In genomic region chr7:27361283-27361946, GRCm38 (mm10) we compare ENCODE assay signal across 7 mouse cellular contexts. TPM values are rescaled to one million over a fixed set of nuclear protein-coding genes. Genes with fewer than 3 reads are reported as not detected.
A peak's percentile ranks its signal among the peaks of the same experiment; 100 is the strongest.
DNase-seq lines count a peak whose midpoint lies in the region; ATAC-seq lines count a peak whose summit lies in the region.

No protein-coding gene starts in this region.

- H3K9ac ChIP-seq in intestine, embryonic 14.5 days (ENCODE audit: low read length): peak overlapping the region; percentile 44

- peaks cover 10% of the 10 kb centered on the region for H3K4me1 ChIP-seq in intestine, embryonic 14.5 days (replicated peaks; ENCODE audit: control insufficient read depth, insufficient read depth, low read length)
- H3K4me1 ChIP-seq in midbrain, embryonic 10.5 days: peaks cover 37% of the 10 kb centered on the region

- H3K9me3 ChIP-seq in intestine, embryonic 14.5 days (ENCODE audit: control insufficient read depth, low read length): no peaks in the 10 kb centered on the region
- no peaks in the 10 kb centered on the region for H3K9me3 ChIP-seq in midbrain, embryonic 10.5 days (replicated peaks)

- ATAC-seq in intestine, embryonic 14.5 days (replicated peaks; ENCODE audit: low FRiP score, low TSS enrichment, low read depth): peak; percentile 94

- peak overlapping the region; percentile 76 for H3K4me2 ChIP-seq in intestine, embryonic 14.5 days (ENCODE audit: low read length)

- under 1% methylated on average over 52 of the region's 52 CpGs for WGBS in intestine, embryonic 14.5 days
- WGBS in midbrain, embryonic 10.5 days: under 1% methylated on average over 52 of the region's 52 CpGs

- H3K27ac ChIP-seq in intestine, embryonic 14.5 days (ENCODE audit: low read depth): no peak overlapping the region
- H3K27ac ChIP-seq in midbrain, embryonic 10.5 days (replicated peaks): peak overlapping the region; percentile 82

- DNase-seq in adrenal gland, adult 18-20 months (ENCODE audit: low spot score in 2 of 2): peak; percentile 95 to 96
- peak; percentile 100 for DNase-seq in embryo, embryonic 11 days
- peak; percentile 98 for DNase-seq in gastrocnemius, postnatal 25 days
- peak; percentile 97 for DNase-seq in intestine, embryonic 14.5 days (ENCODE audit: low spot score)
- DNase-seq in left cerebral cortex, postnatal 14 days (ENCODE audit: low spot score in 2 of 2): peak; percentile 99 to 100
- DNase-seq in midbrain, embryonic 10.5 days (ENCODE audit: low spot score): peak; percentile 100
- DNase-seq in right cerebral cortex, postnatal 4 days: peak; percentile 100

- no peaks in the 10 kb centered on the region for H3K36me3 ChIP-seq in intestine, embryonic 14.5 days (ENCODE audit: control insufficient read depth, insufficient read depth, low read length)
- H3K36me3 ChIP-seq in midbrain, embryonic 10.5 days: no peaks in the 10 kb centered on the region

- peaks cover 34% of the 10 kb centered on the region for H3K27me3 ChIP-seq in intestine, embryonic 14.5 days (replicated peaks; ENCODE audit: control insufficient read depth, insufficient read depth, low read length)
- peaks cover 81% of the 10 kb centered on the region for H3K27me3 ChIP-seq in midbrain, embryonic 10.5 days (ENCODE audit: low read depth, poor library complexity, severe bottlenecking)

- H3K4me3 ChIP-seq in intestine, embryonic 14.5 days (ENCODE audit: low read depth, low read length): peak overlapping the region; percentile 45
- peak overlapping the region; percentile 62 for H3K4me3 ChIP-seq in midbrain, embryonic 10.5 days

- intact Hi-C loops in left cerebral cortex, postnatal 14 days (cut with DNase I): no loop called here

RNA-seq across cellular contexts. Expression of gene Gm20479, which starts 4.2 kb away (rescaled TPM):
- 1 to 10 TPM in 1 of 2 experiments, not detected in 1; 1.7 TPM for total RNA-seq in adrenal gland, adult 18-20 months (2021)
- total RNA-seq in gastrocnemius, postnatal 25 days (2021): not detected
- polyA plus RNA-seq in intestine, embryonic 14.5 days (2014; fragmentation: Nextera tagmentation; extraction: Ambion mirVana): 0.50 and 1.2 TPM in 2 replicates
- not detected for total RNA-seq in left cerebral cortex, postnatal 14 days (2021)
- 0.48 and 0.82 TPM in 2 replicates for polyA plus RNA-seq in midbrain, embryonic 10.5 days (2016; fragmentation: Nextera tagmentation; extraction: Ambion mirVana)

RNA-seq across cellular contexts. Expression of gene Shkbp1, which starts 5.6 kb away (rescaled TPM):
- total RNA-seq in adrenal gland, adult 18-20 months (2021): 10 to 100 TPM; 18.3 to 19.4 TPM
- 1 to 10 TPM in 1 of 2 experiments, under 1 TPM in 1; 1.00 to 3.1 TPM for total RNA-seq in gastrocnemius, postnatal 25 days (2021)
- 39.8 and 40.0 TPM in 2 replicates for polyA plus RNA-seq in intestine, embryonic 14.5 days (2014; fragmentation: Nextera tagmentation; extraction: Ambion mirVana)
- total RNA-seq in left cerebral cortex, postnatal 14 days (2021): 10 to 100 TPM; 22.2 to 27.4 TPM
- polyA plus RNA-seq in midbrain, embryonic 10.5 days (2016; fragmentation: Nextera tagmentation; extraction: Ambion mirVana): 71.7 and 77.2 TPM in 2 replicates

RNA-seq across cellular contexts. Expression of gene Ltbp4, which starts 23.9 kb away (rescaled TPM):
- 10 to 100 TPM; 88.5 to 90.6 TPM for total RNA-seq in adrenal gland, adult 18-20 months (2021)
- 10 to 100 TPM; 69.4 to 77.8 TPM for total RNA-seq in gastrocnemius, postnatal 25 days (2021)
- polyA plus RNA-seq in intestine, embryonic 14.5 days (2014; fragmentation: Nextera tagmentation; extraction: Ambion mirVana): 97.9 and 110 TPM in 2 replicates
- total RNA-seq in left cerebral cortex, postnatal 14 days (2021): 10 to 100 TPM; 62.5 to 62.6 TPM
- 7.0 and 9.0 TPM in 2 replicates for polyA plus RNA-seq in midbrain, embryonic 10.5 days (2016; fragmentation: Nextera tagmentation; extraction: Ambion mirVana)

Comparison
In these comparisons a context has a peak if more than half of its experiments do, and no peak if none do; other contexts are left out.
1. RNA of gene Shkbp1, which starts 5.6 kb away (total RNA-seq): 22.2 to 27.4 TPM in left cerebral cortex, postnatal 14 days and 18.3 to 19.4 TPM in adrenal gland, adult 18-20 months; 1.00 to 3.1 TPM in gastrocnemius, postnatal 25 days; every median in the first group is over 4 times any median in the second.
2. Peak in every context shown above with its lines, with median percentiles within 50 percentile points of each other: DNase-seq.